Mouse (Mus musculus): ENCODE measurements around the gene Tmem145. TPM values are rescaled to one million over a fixed set of nuclear protein-coding genes. Genes with fewer than 3 reads are reported as not detected.
"Not testable (repeated sequence)": the region's sequence is repeated elsewhere in the genome, so short reads cannot be mapped to it uniquely, and the experiment has no call there.

Tmem145 gene
- polyA plus RNA-seq, 2 experiments = not detected

- peak overlapping the region; percentile 56 to 65 for H3K4me3 ChIP-seq (ENCODE audit: insufficient read depth in 1 of 2, low read depth in 2 of 2, low read length in 2 of 2)
- no peaks in the 10 kb centered on the region; a peak in 1 of 4 replicates for H3K4me1 ChIP-seq (replicated peaks; ENCODE audit: control insufficient read depth in 2 of 2, insufficient read depth in 2 of 2, low read length in 1 of 2)
- no peak for ATAC-seq (ENCODE audit: insufficient read depth)
- peaks cover 43% of the 10 kb centered on the region for H3K27me3 ChIP-seq (ENCODE audit: control insufficient read depth, insufficient read depth, low read length)
- no peak for DNase-seq (ENCODE audit: low read depth in 3 of 3, low spot score in 3 of 3)
- H3K27ac ChIP-seq = no peak overlapping the region
- no peak for TF ChIP-seq CTCF (IDR thresholded peaks at IDR 0.05; ENCODE audit: low read depth)
- no peak for TF ChIP-seq EP300 (IDR thresholded peaks at IDR 0.05; ENCODE audit: low read depth)
- peak overlapping the region; percentile 92 for H3K4me2 ChIP-seq (ENCODE audit: low read depth)
- no peak overlapping the region; the same call in 1 of the 2 replicates for H3K9ac ChIP-seq (replicated peaks)
- WGBS (ENCODE audit: insufficient replicate concordance) = 26% methylated on average over 21 of the region's 21 CpGs
- no peaks in the 10 kb centered on the region for H3K9me3 ChIP-seq (ENCODE audit: control insufficient read depth, low read length)
- no peaks in the 10 kb centered on the region for H3K36me3 ChIP-seq (replicated peaks; ENCODE audit: control insufficient read depth, insufficient read depth, low read depth)
Measured at GRCm38 (mm10) chr7:25317446-25317999, 11.6 kb downstream of the Tmem145 start.

GRCm38 (mm10) chr7:25322058-25322484 lies 16.2 kb downstream of the Tmem145 start:
- Histone ChIP-seq H3K4me2 (ENCODE audit: low read depth) (no peak overlapping the region), H3K4me1 (replicated peaks; ENCODE audit: control insufficient read depth in 2 of 2, insufficient read depth in 2 of 2, low read length in 1 of 2) (no peaks in the 10 kb centered on the region), H3K4me3 (ENCODE audit: insufficient read depth in 1 of 2, low read depth in 2 of 2, low read length in 2 of 2) (no peak overlapping the region), H3K27me3 (ENCODE audit: control insufficient read depth, insufficient read depth, low read length) (no peaks in the 10 kb centered on the region; the same call in 1 of the 2 replicates), H3K9ac (replicated peaks) (no peak overlapping the region), H3K27ac (no peak overlapping the region), H3K36me3 (replicated peaks; ENCODE audit: control insufficient read depth, insufficient read depth, low read depth) (no peaks in the 10 kb centered on the region), H3K9me3 (ENCODE audit: control insufficient read depth, low read length) (no peaks in the 10 kb centered on the region)
- 52% methylated on average over 6 of the region's 6 CpGs for WGBS (ENCODE audit: insufficient replicate concordance)
- ATAC-seq (ENCODE audit: insufficient read depth) = no peak
- TF ChIP-seq CTCF (IDR thresholded peaks at IDR 0.05; ENCODE audit: low read depth) (no peak), EP300 (IDR thresholded peaks at IDR 0.05; ENCODE audit: low read depth) (no peak)
- no peak for DNase-seq (ENCODE audit: low read depth in 3 of 3, low spot score in 3 of 3)

- Histone ChIP-seq H3K4me1 (replicated peaks; ENCODE audit: control insufficient read depth in 2 of 2, insufficient read depth in 2 of 2, low read length in 1 of 2) (no peaks in the 10 kb centered on the region), H3K27ac (no peak overlapping the region), H3K27me3 (ENCODE audit: control insufficient read depth, insufficient read depth, low read length) (no peaks in the 10 kb centered on the region), H3K4me2 (ENCODE audit: low read depth) (no peak overlapping the region), H3K36me3 (replicated peaks; ENCODE audit: control insufficient read depth, insufficient read depth, low read depth) (no peaks in the 10 kb centered on the region), H3K4me3 (ENCODE audit: insufficient read depth in 1 of 2, low read depth in 2 of 2, low read length in 2 of 2) (no peak overlapping the region), H3K9me3 (ENCODE audit: control insufficient read depth, low read length) (no peaks in the 10 kb centered on the region), H3K9ac (replicated peaks) (no peak overlapping the region)
- no peak for TF ChIP-seq EP300 (IDR thresholded peaks at IDR 0.05; ENCODE audit: low read depth)
- TF ChIP-seq CTCF (IDR thresholded peaks at IDR 0.05; ENCODE audit: low read depth) = no peak
- no peak for DNase-seq (ENCODE audit: low read depth in 3 of 3, low spot score in 3 of 3)
- 74% methylated on average over 2 of the region's 2 CpGs for WGBS (ENCODE audit: insufficient replicate concordance)
- no peak for ATAC-seq (ENCODE audit: insufficient read depth)
Measured at GRCm38 (mm10) chr7:25323219-25323618, 17.3 kb downstream of the Tmem145 start.

GRCm38 (mm10) chr7:25325431-25325830 lies 19.5 kb downstream of the Tmem145 start:
- H3K4me1 ChIP-seq (replicated peaks; ENCODE audit: control insufficient read depth in 2 of 2, insufficient read depth in 2 of 2, low read length in 1 of 2); H3K27ac ChIP-seq; H3K4me3 ChIP-seq (ENCODE audit: insufficient read depth in 1 of 2, low read depth in 2 of 2, low read length in 2 of 2); DNase-seq (ENCODE audit: low read depth in 3 of 3, low spot score in 3 of 3); ATAC-seq (ENCODE audit: insufficient read depth); H3K4me2 ChIP-seq (ENCODE audit: low read depth); H3K9ac ChIP-seq (replicated peaks); H3K27me3 ChIP-seq (ENCODE audit: control insufficient read depth, insufficient read depth, low read length); H3K9me3 ChIP-seq (ENCODE audit: control insufficient read depth, low read length); H3K36me3 ChIP-seq (replicated peaks; ENCODE audit: control insufficient read depth, insufficient read depth, low read depth): not testable (repeated sequence)
- WGBS (ENCODE audit: insufficient replicate concordance) = 45% methylated on average over 6 of the region's 6 CpGs

GRCm38 (mm10) chr7:25326233-25326632 lies 20.3 kb downstream of the Tmem145 start:
- no peak overlapping the region for H3K4me2 ChIP-seq (ENCODE audit: low read depth)
- H3K4me3 ChIP-seq (ENCODE audit: insufficient read depth in 1 of 2, low read depth in 2 of 2, low read length in 2 of 2) = no peak overlapping the region
- TF ChIP-seq CTCF (IDR thresholded peaks at IDR 0.05; ENCODE audit: low read depth) (no peak), EP300 (IDR thresholded peaks at IDR 0.05; ENCODE audit: low read depth) (no peak)
- no peaks in the 10 kb centered on the region for H3K27me3 ChIP-seq (ENCODE audit: control insufficient read depth, insufficient read depth, low read length)
- no peak for ATAC-seq (ENCODE audit: insufficient read depth)
- no peak overlapping the region for H3K27ac ChIP-seq
- no peaks in the 10 kb centered on the region for H3K9me3 ChIP-seq (ENCODE audit: control insufficient read depth, low read length)
- H3K36me3 ChIP-seq (replicated peaks; ENCODE audit: control insufficient read depth, insufficient read depth, low read depth) = no peaks in the 10 kb centered on the region
- no peak overlapping the region for H3K9ac ChIP-seq (replicated peaks)
- no peaks in the 10 kb centered on the region for H3K4me1 ChIP-seq (replicated peaks; ENCODE audit: control insufficient read depth in 2 of 2, insufficient read depth in 2 of 2, low read length in 1 of 2)
- 57% methylated on average over 8 of the region's 8 CpGs for WGBS (ENCODE audit: insufficient replicate concordance)
- no peak for DNase-seq (ENCODE audit: low read depth in 3 of 3, low spot score in 3 of 3)
